8 mouse cellular contexts compared by ENCODE assay signal in genomic region chr6:29278513-29279267, GRCm38 (mm10). TPM values are rescaled to one million over a fixed set of nuclear protein-coding genes. Genes with fewer than 3 reads are reported as not detected.
DNase-seq lines count a peak whose midpoint lies in the region; ATAC-seq lines count a peak whose summit lies in the region.

No protein-coding gene starts in this region.

- peak; percentile 84 for ATAC-seq in activated CD4-positive, CD25-positive, alpha-beta regulatory T cell, adult 4 months
- peak; percentile 55 for ATAC-seq in embryonic facial prominence, embryonic 11.5 days (replicated peaks; ENCODE audit: insufficient number of reproducible peaks, low FRiP score, low TSS enrichment, low read depth)
- ATAC-seq in hindbrain, embryonic 14.5 days (ENCODE audit: low FRiP score) = no peak; the same call in 1 of the 2 replicates
- ATAC-seq in stomach, embryonic 16.5 days (ENCODE audit: insufficient read depth, low FRiP score) = peak; percentile 64; the same call in 1 of the 2 replicates

- no peaks in the 10 kb centered on the region for H3K9me3 ChIP-seq in embryonic facial prominence, embryonic 11.5 days (replicated peaks; ENCODE audit: control insufficient read depth, low read length)
- H3K9me3 ChIP-seq in hindbrain, embryonic 14.5 days (ENCODE audit: control insufficient read depth, low read length) = no peaks in the 10 kb centered on the region
- no peaks in the 10 kb centered on the region for H3K9me3 ChIP-seq in midbrain, embryonic 10.5 days (replicated peaks)
- H3K9me3 ChIP-seq in stomach, embryonic 16.5 days (replicated peaks; ENCODE audit: control insufficient read depth, low read length) = no peaks in the 10 kb centered on the region

- H3K4me1 ChIP-seq in embryonic facial prominence, embryonic 11.5 days (ENCODE audit: control insufficient read depth, insufficient read depth, low read length) = no peaks in the 10 kb centered on the region
- peaks cover under 1% of the 10 kb centered on the region; the same call in 1 of the 2 replicates for H3K4me1 ChIP-seq in hindbrain, embryonic 14.5 days (replicated peaks; ENCODE audit: control insufficient read depth, insufficient read depth, low read length)
- H3K4me1 ChIP-seq in midbrain, embryonic 10.5 days = peaks cover 28% of the 10 kb centered on the region
- H3K4me1 ChIP-seq in stomach, embryonic 16.5 days (ENCODE audit: control insufficient read depth, insufficient read depth, low read length) = no peaks in the 10 kb centered on the region

- H3K36me3 ChIP-seq in embryonic facial prominence, embryonic 11.5 days (replicated peaks; ENCODE audit: control insufficient read depth, insufficient read depth, low read depth, low read length) = peaks cover 4% of the 10 kb centered on the region
- peaks cover 13% of the 10 kb centered on the region for H3K36me3 ChIP-seq in hindbrain, embryonic 14.5 days (replicated peaks; ENCODE audit: control insufficient read depth, insufficient read depth)
- peaks cover 19% of the 10 kb centered on the region for H3K36me3 ChIP-seq in midbrain, embryonic 10.5 days
- H3K36me3 ChIP-seq in stomach, embryonic 16.5 days (ENCODE audit: control insufficient read depth, insufficient read depth, low read length) = peaks cover 5% of the 10 kb centered on the region; the same call in 1 of the 2 replicates

- 30% methylated on average over 8 of the region's 8 CpGs for WGBS in embryonic facial prominence, embryonic 11.5 days
- WGBS in hindbrain, embryonic 14.5 days = 36% methylated on average over 8 of the region's 8 CpGs
- WGBS in midbrain, embryonic 10.5 days = 32% methylated on average over 8 of the region's 8 CpGs
- WGBS in stomach, embryonic 16.5 days = 22% methylated on average over 8 of the region's 8 CpGs

- no peaks in the 10 kb centered on the region for H3K27me3 ChIP-seq in embryonic facial prominence, embryonic 11.5 days (ENCODE audit: control insufficient read depth, insufficient read depth, low read length)
- no peaks in the 10 kb centered on the region for H3K27me3 ChIP-seq in hindbrain, embryonic 14.5 days (ENCODE audit: control insufficient read depth, insufficient read depth, low read length)
- no peaks in the 10 kb centered on the region for H3K27me3 ChIP-seq in midbrain, embryonic 10.5 days (ENCODE audit: low read depth, poor library complexity, severe bottlenecking)
- no peaks in the 10 kb centered on the region for H3K27me3 ChIP-seq in stomach, embryonic 16.5 days (ENCODE audit: control insufficient read depth, insufficient read depth, low read length)

- no peak overlapping the region for H3K4me2 ChIP-seq in embryonic facial prominence, embryonic 11.5 days (ENCODE audit: low read depth, low read length)
- no peak overlapping the region for H3K4me2 ChIP-seq in hindbrain, embryonic 14.5 days (replicated peaks)
- no peak overlapping the region for H3K4me2 ChIP-seq in stomach, embryonic 16.5 days (ENCODE audit: low read depth, low read length)

- peak; percentile 12 for DNase-seq in kidney, adult 18-20 months
- no peak for DNase-seq in kidney, adult 11 months
- DNase-seq in embryonic facial prominence, embryonic 11.5 days (ENCODE audit: low spot score) = peak; percentile 81
- peak; percentile 81 for DNase-seq in hindbrain, embryonic 14.5 days (ENCODE audit: low spot score)
- peak; percentile 55 to 56 for DNase-seq in left cerebral cortex, postnatal 10 days (ENCODE audit: extremely low spot score in 1 of 2, low spot score in 2 of 2)
- peak; percentile 42 for DNase-seq in midbrain, embryonic 10.5 days (ENCODE audit: low spot score)

- H3K27ac ChIP-seq in embryonic facial prominence, embryonic 11.5 days (replicated peaks; ENCODE audit: low read depth, low read length) = no peak overlapping the region
- H3K27ac ChIP-seq in hindbrain, embryonic 14.5 days = no peak overlapping the region
- H3K27ac ChIP-seq in midbrain, embryonic 10.5 days (replicated peaks) = peak overlapping the region; percentile 46; the same call in 1 of the 2 replicates
- H3K27ac ChIP-seq in stomach, embryonic 16.5 days (ENCODE audit: low read length) = no peak overlapping the region

- no peak overlapping the region for H3K4me3 ChIP-seq in embryonic facial prominence, embryonic 11.5 days (ENCODE audit: low read depth, low read length)
- no peak overlapping the region for H3K4me3 ChIP-seq in hindbrain, embryonic 14.5 days (replicated peaks; ENCODE audit: low read length)
- no peak overlapping the region for H3K4me3 ChIP-seq in midbrain, embryonic 10.5 days
- H3K4me3 ChIP-seq in stomach, embryonic 16.5 days (replicated peaks; ENCODE audit: low read length) = no peak overlapping the region

- intact Hi-C loops in left cerebral cortex, postnatal 10 days (cut with DNase I) = loop anchor here (2.0 to 5.0 kb wide), 3 partner anchors 38 to 106 kb away; no protein-coding TSS in a partner anchor

- H3K9ac ChIP-seq in embryonic facial prominence, embryonic 11.5 days (replicated peaks; ENCODE audit: low read length) = no peak overlapping the region
- H3K9ac ChIP-seq in hindbrain, embryonic 14.5 days = no peak overlapping the region
- no peak overlapping the region for H3K9ac ChIP-seq in stomach, embryonic 16.5 days (ENCODE audit: low read length)

RNA-seq across cellular contexts. Expression of gene Fam71f2, which starts 0.7 kb away (rescaled TPM):
- 1 to 10 TPM in 1 of 2 experiments, not detected in 1; 1.1 TPM for polyA plus RNA-seq in activated CD4-positive, CD25-positive, alpha-beta regulatory T cell, adult 4 months (2017; shearing (Covaris generic))
- 0.57 and 0.79 TPM in 2 replicates for polyA plus RNA-seq in embryonic facial prominence, embryonic 11.5 days (2014; fragmentation: Nextera tagmentation; extraction: Ambion mirVana)
- 0.23 and 0.54 TPM in 2 replicates for polyA plus RNA-seq in hindbrain, embryonic 14.5 days (2014; fragmentation: Nextera tagmentation; extraction: Ambion mirVana)
- under 1 TPM in 1 of 2 experiments, not detected in 1; 0.43 TPM for total RNA-seq in left cerebral cortex, postnatal 10 days (2021)
- 0.22 and 0.23 TPM in 2 replicates for polyA plus RNA-seq in midbrain, embryonic 10.5 days (2016; fragmentation: Nextera tagmentation; extraction: Ambion mirVana)
- polyA plus RNA-seq in stomach, embryonic 16.5 days (2015; fragmentation: Nextera tagmentation; extraction: Ambion mirVana) = 0.28 and 0.31 TPM in 2 replicates

RNA-seq across cellular contexts. Expression of gene Hilpda, which starts 6.4 kb away (rescaled TPM):
- polyA plus RNA-seq in activated CD4-positive, CD25-positive, alpha-beta regulatory T cell, adult 4 months (2017; shearing (Covaris generic)) = 10 to 100 TPM; 28.1 to 33.4 TPM
- 35.0 and 41.6 TPM in 2 replicates for polyA plus RNA-seq in embryonic facial prominence, embryonic 11.5 days (2014; fragmentation: Nextera tagmentation; extraction: Ambion mirVana)
- polyA plus RNA-seq in hindbrain, embryonic 14.5 days (2014; fragmentation: Nextera tagmentation; extraction: Ambion mirVana) = 29.1 and 34.2 TPM in 2 replicates
- 1 to 10 TPM; 6.1 to 6.2 TPM for total RNA-seq in left cerebral cortex, postnatal 10 days (2021)
- 31.0 and 34.0 TPM in 2 replicates for polyA plus RNA-seq in midbrain, embryonic 10.5 days (2016; fragmentation: Nextera tagmentation; extraction: Ambion mirVana)
- 32.6 and 34.2 TPM in 2 replicates for polyA plus RNA-seq in stomach, embryonic 16.5 days (2015; fragmentation: Nextera tagmentation; extraction: Ambion mirVana)

RNA-seq across cellular contexts. Expression of gene Fam71f1, which starts 40.2 kb away (rescaled TPM):
- polyA plus RNA-seq in activated CD4-positive, CD25-positive, alpha-beta regulatory T cell, adult 4 months (2017; shearing (Covaris generic)) = not detected
- polyA plus RNA-seq in embryonic facial prominence, embryonic 11.5 days (2014; fragmentation: Nextera tagmentation; extraction: Ambion mirVana) = not detected in 2 replicates
- not detected in 2 replicates for polyA plus RNA-seq in hindbrain, embryonic 14.5 days (2014; fragmentation: Nextera tagmentation; extraction: Ambion mirVana)
- not detected for total RNA-seq in left cerebral cortex, postnatal 10 days (2021)
- polyA plus RNA-seq in midbrain, embryonic 10.5 days (2016; fragmentation: Nextera tagmentation; extraction: Ambion mirVana) = not detected in 2 replicates
- not detected in 2 replicates for polyA plus RNA-seq in stomach, embryonic 16.5 days (2015; fragmentation: Nextera tagmentation; extraction: Ambion mirVana)
